In genomic region chr17:60509122-60509521, GRCm38 (mm10) we compare ENCODE assay signal across 30 mouse cellular contexts.
"Had no signal": no experiment of that assay in that cellular context is flagged by ENCODE, and none has a peak within 500 bp of the region (broad histone marks: within the 10 kb centered on the region; RNA-seq: fewer than 3 reads in every experiment).

No protein-coding gene starts in this region.

- H3K4me2 ChIP-seq: limb, embryonic 12.5 days; limb, embryonic 13.5 days; limb, embryonic 15.5 days; liver, embryonic 12.5 days; liver, embryonic 13.5 days; liver, embryonic 15.5 days; lung, embryonic 14.5 days; lung, embryonic 15.5 days; midbrain, embryonic 11.5 days; midbrain, embryonic 12.5 days; midbrain, embryonic 13.5 days; midbrain, embryonic 15.5 days; neural tube, embryonic 12.5 days had no signal

- H3K27me3 ChIP-seq: limb, embryonic 12.5 days; limb, embryonic 13.5 days; limb, embryonic 15.5 days; liver, embryonic 12.5 days; liver, embryonic 13.5 days; liver, embryonic 15.5 days; lung, embryonic 15.5 days; megakaryocyte, embryonic 14.5 days; midbrain, embryonic 12.5 days; midbrain, embryonic 13.5 days; midbrain, embryonic 15.5 days; neural tube, embryonic 12.5 days had no signal

- H3K4me3 ChIP-seq: left cerebral cortex, adult 2 months; limb, embryonic 10.5 days; limb, embryonic 12.5 days; limb, embryonic 13.5 days; limb, embryonic 15.5 days; liver, embryonic 12.5 days; liver, embryonic 13.5 days; liver, embryonic 15.5 days; lung, embryonic 15.5 days; megakaryocyte, embryonic 14.5 days; midbrain, embryonic 10.5 days; midbrain, embryonic 12.5 days; midbrain, embryonic 13.5 days; midbrain, embryonic 15.5 days; myocyte; neural tube, embryonic 12.5 days had no signal

- H3K27ac ChIP-seq: left cerebral cortex, adult 2 months; limb, embryonic 10.5 days; limb, embryonic 12.5 days; limb, embryonic 13.5 days; limb, embryonic 15.5 days; liver, embryonic 12.5 days; liver, embryonic 13.5 days; liver, embryonic 14.5 days; liver, embryonic 15.5 days; lung, embryonic 15.5 days; macrophage; midbrain, embryonic 10.5 days; midbrain, embryonic 12.5 days; midbrain, embryonic 13.5 days; midbrain, embryonic 15.5 days; neural tube, embryonic 12.5 days had no signal

- H3K4me1 ChIP-seq: limb, embryonic 10.5 days; limb, embryonic 12.5 days; limb, embryonic 13.5 days; limb, embryonic 15.5 days; liver, embryonic 12.5 days; liver, embryonic 13.5 days; liver, embryonic 15.5 days; lung, embryonic 15.5 days; megakaryocyte, embryonic 14.5 days; midbrain, embryonic 10.5 days; midbrain, embryonic 12.5 days; midbrain, embryonic 13.5 days; midbrain, embryonic 15.5 days; neural tube, embryonic 12.5 days had no signal

- H3K36me3 ChIP-seq: limb, embryonic 10.5 days; limb, embryonic 12.5 days; limb, embryonic 13.5 days; limb, embryonic 15.5 days; liver, embryonic 12.5 days; liver, embryonic 13.5 days; liver, embryonic 15.5 days; lung, embryonic 15.5 days; midbrain, embryonic 10.5 days; midbrain, embryonic 12.5 days; midbrain, embryonic 13.5 days; midbrain, embryonic 15.5 days; neural tube, embryonic 12.5 days had no signal

- H3K9me3 ChIP-seq: limb, embryonic 10.5 days; limb, embryonic 12.5 days; limb, embryonic 13.5 days; limb, embryonic 15.5 days; liver, embryonic 12.5 days; liver, embryonic 13.5 days; liver, embryonic 15.5 days; lung, embryonic 15.5 days; megakaryocyte, embryonic 14.5 days; midbrain, embryonic 10.5 days; midbrain, embryonic 12.5 days; midbrain, embryonic 13.5 days; midbrain, embryonic 15.5 days; neural tube, embryonic 12.5 days had no signal

- H3K9ac ChIP-seq: limb, embryonic 12.5 days; limb, embryonic 13.5 days; limb, embryonic 15.5 days; liver, embryonic 12.5 days; liver, embryonic 13.5 days; liver, embryonic 14.5 days; liver, embryonic 15.5 days; lung, embryonic 14.5 days; lung, embryonic 15.5 days; midbrain, embryonic 12.5 days; midbrain, embryonic 13.5 days; midbrain, embryonic 15.5 days; neural tube, embryonic 12.5 days had no signal

- DNase-seq: left cerebral cortex, postnatal 4 days; liver, embryonic 13.5 days; lung, adult 18-20 months; lung, adult 2 months; lung, embryonic 14.5 days; lung, postnatal 10 days; lung, postnatal 14 days; lung, postnatal 36 days; lung, postnatal 4 days; midbrain, embryonic 14.5 days had no signal

- ATAC-seq: liver, embryonic 12.5 days; lung, postnatal 0 days; midbrain, embryonic 13.5 days; midbrain, embryonic 15.5 days; midbrain, embryonic 16.5 days had no signal
